Comparison of ENCODE assay signal across 8 mouse cellular contexts in the genomic region with DNA sequence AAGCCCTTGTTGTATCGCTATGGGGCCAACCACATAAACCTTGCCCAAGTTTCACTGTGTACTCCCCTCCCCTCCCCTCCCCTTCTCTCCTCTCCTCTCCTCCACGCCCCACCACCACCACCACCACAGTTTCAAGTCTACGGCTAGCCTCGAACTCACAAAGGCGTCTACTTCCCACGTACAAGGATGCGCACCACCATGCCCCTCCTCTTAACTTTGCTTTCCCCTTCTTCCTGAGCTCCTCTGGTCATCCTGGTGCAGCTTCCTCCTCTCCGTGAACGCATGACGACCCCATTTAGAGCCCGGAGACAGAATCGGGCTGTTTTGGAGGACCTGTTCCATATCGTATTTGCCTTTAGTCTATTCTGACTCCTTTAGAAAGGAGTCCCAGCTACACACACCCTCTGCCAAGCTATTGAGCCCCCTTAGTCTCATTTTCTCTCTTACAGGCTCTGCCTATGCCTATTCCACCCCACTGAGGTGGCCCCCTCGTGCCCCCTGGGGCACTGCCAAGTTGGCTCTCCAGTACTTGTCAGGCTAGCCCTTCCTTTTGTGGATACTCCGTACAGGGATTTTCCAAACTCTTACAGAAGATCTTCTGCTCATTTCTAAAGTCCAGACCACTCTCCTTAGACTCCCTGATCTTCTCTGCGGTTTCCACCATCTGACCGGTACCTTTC. TPM values are rescaled to one million over a fixed set of nuclear protein-coding genes. Genes with fewer than 3 reads are reported as not detected.
A peak's percentile ranks its signal among the peaks of the same experiment; 100 is the strongest.
DNase-seq lines count a peak whose midpoint lies in the region; ATAC-seq lines count a peak whose summit lies in the region.

No protein-coding gene starts in this region.

- no peak overlapping the region for H3K9ac ChIP-seq in heart, embryonic 11.5 days (ENCODE audit: low read depth, low read length)
- H3K9ac ChIP-seq in forebrain, embryonic 13.5 days, result no peak overlapping the region
- H3K9ac ChIP-seq in limb, embryonic 15.5 days, result no peak overlapping the region

- peak overlapping the region; percentile 46; the same call in 1 of the 2 replicates for H3K4me3 ChIP-seq in heart, embryonic 11.5 days (ENCODE audit: low read depth, low read length)
- peak overlapping the region; percentile 66 for H3K4me3 ChIP-seq in forebrain, embryonic 13.5 days
- H3K4me3 ChIP-seq in limb, embryonic 15.5 days, result peak overlapping the region; percentile 58; the same call in 1 of the 2 replicates

- intact Hi-C loops in heart, postnatal 25 days (cut with DNase I), result loop anchor here (10.0 kb wide), 2 partner anchors 313 to 347 kb away; a partner anchor contains a TSS

- ATAC-seq in heart, embryonic 11.5 days (replicated peaks; ENCODE audit: insufficient number of reproducible peaks, low FRiP score, low TSS enrichment), result no peak
- no peak for ATAC-seq in forebrain, embryonic 13.5 days
- ATAC-seq in limb, embryonic 15.5 days (ENCODE audit: insufficient number of reproducible peaks, low FRiP score, low TSS enrichment, low read depth), result no peak
- ATAC-seq in erythroblast, adult 5-6 weeks (replicated peaks; ENCODE audit: low FRiP score, poor library complexity, severe bottlenecking), result no peak

- 6% methylated on average over 17 of the region's 17 CpGs for WGBS in heart, embryonic 11.5 days (ENCODE audit: insufficient replicate concordance)
- WGBS in forebrain, embryonic 13.5 days, result 5% methylated on average over 17 of the region's 17 CpGs
- WGBS in limb, embryonic 15.5 days, result 13% methylated on average over 17 of the region's 17 CpGs

- H3K9me3 ChIP-seq in heart, embryonic 11.5 days (replicated peaks; ENCODE audit: control insufficient read depth, low read length), result no peaks in the 10 kb centered on the region
- no peaks in the 10 kb centered on the region for H3K9me3 ChIP-seq in forebrain, embryonic 13.5 days (replicated peaks)
- no peaks in the 10 kb centered on the region for H3K9me3 ChIP-seq in limb, embryonic 15.5 days

- H3K4me1 ChIP-seq in heart, embryonic 11.5 days (ENCODE audit: control insufficient read depth, insufficient read depth, low read length), result peaks cover 59% of the 10 kb centered on the region
- peaks cover 75% of the 10 kb centered on the region for H3K4me1 ChIP-seq in forebrain, embryonic 13.5 days
- peaks cover 74% of the 10 kb centered on the region for H3K4me1 ChIP-seq in limb, embryonic 15.5 days

- peak overlapping the region; percentile 93 for H3K4me2 ChIP-seq in heart, embryonic 11.5 days
- peak overlapping the region; percentile 81 for H3K4me2 ChIP-seq in forebrain, embryonic 13.5 days
- peak overlapping the region; percentile 85; the same call in 1 of the 2 replicates for H3K4me2 ChIP-seq in limb, embryonic 15.5 days

- H3K27me3 ChIP-seq in heart, embryonic 11.5 days (ENCODE audit: control insufficient read depth, insufficient read depth, low read length), result peaks cover 74% of the 10 kb centered on the region
- peaks cover 78% of the 10 kb centered on the region for H3K27me3 ChIP-seq in forebrain, embryonic 13.5 days
- peaks cover 62% of the 10 kb centered on the region for H3K27me3 ChIP-seq in limb, embryonic 15.5 days

- no peak for DNase-seq in heart, postnatal 25 days (ENCODE audit: low spot score)
- peak; percentile 51 for DNase-seq in CD4-positive helper T cell, adult 2 months (ENCODE audit: low read depth, low spot score)
- DNase-seq in urinary bladder, postnatal 25 days (ENCODE audit: low spot score), result no peak
- DNase-seq in layer of hippocampus, adult 9-11 months, result no peak

- no peaks in the 10 kb centered on the region; the same call in 1 of the 2 replicates for H3K36me3 ChIP-seq in heart, embryonic 11.5 days (ENCODE audit: control insufficient read depth, insufficient read depth, low read length)
- H3K36me3 ChIP-seq in forebrain, embryonic 13.5 days (ENCODE audit: poor library complexity, severe bottlenecking), result 0 out of 2 replicates have a peak, but pooled peaks cover under 1% of the 10 kb centered on the region
- peaks cover 4% of the 10 kb centered on the region; the same call in 1 of the 2 replicates for H3K36me3 ChIP-seq in limb, embryonic 15.5 days

- H3K27ac ChIP-seq in heart, embryonic 11.5 days (ENCODE audit: low read depth, low read length), result no peak overlapping the region
- H3K27ac ChIP-seq in forebrain, embryonic 13.5 days, result no peak overlapping the region
- H3K27ac ChIP-seq in limb, embryonic 15.5 days, result no peak overlapping the region

RNA-seq across cellular contexts. Expression of a gene that starts 2.0 kb away (rescaled TPM):
- polyA plus RNA-seq in heart, embryonic 11.5 days (2014; fragmentation: Nextera tagmentation; extraction: Ambion mirVana), result 2.5 and 3.0 TPM in 2 replicates
- 10 to 100 TPM; 15.3 to 19.2 TPM for total RNA-seq in heart, postnatal 25 days (2021)
- 1.2 and 1.5 TPM in 2 replicates for polyA plus RNA-seq in forebrain, embryonic 13.5 days (2015; fragmentation: Nextera tagmentation; extraction: Ambion mirVana)
- 17.2 and 21.2 TPM in 2 replicates for polyA plus RNA-seq in limb, embryonic 15.5 days (2015; fragmentation: Nextera tagmentation; extraction: Ambion mirVana)
- total RNA-seq in erythroblast, adult 5-6 weeks (2015; ENCODE audit: low replicate concordance), result not detected in 2 replicates
- total RNA-seq in erythroblast, adult 5-6 weeks (2017; ENCODE audit: low replicate concordance), result not detected in 2 replicates

RNA-seq across cellular contexts. Expression of a gene that starts 7.3 kb away (rescaled TPM):
- polyA plus RNA-seq in heart, embryonic 11.5 days (2014; fragmentation: Nextera tagmentation; extraction: Ambion mirVana), result 23.4 and 24.6 TPM in 2 replicates
- 1 to 10 TPM; 6.0 to 6.1 TPM for total RNA-seq in heart, postnatal 25 days (2021)
- 22.8 and 25.1 TPM in 2 replicates for polyA plus RNA-seq in forebrain, embryonic 13.5 days (2015; fragmentation: Nextera tagmentation; extraction: Ambion mirVana)
- polyA plus RNA-seq in limb, embryonic 15.5 days (2015; fragmentation: Nextera tagmentation; extraction: Ambion mirVana), result 22.5 and 23.3 TPM in 2 replicates
- total RNA-seq in erythroblast, adult 5-6 weeks (2015; ENCODE audit: low replicate concordance), result 1.9 and 6.7 TPM in 2 replicates
- 4.6 and 5.7 TPM in 2 replicates for total RNA-seq in erythroblast, adult 5-6 weeks (2017; ENCODE audit: low replicate concordance)

RNA-seq across cellular contexts. Expression of a gene that starts 19.7 kb away (rescaled TPM):
- 16.5 and 21.0 TPM in 2 replicates for polyA plus RNA-seq in heart, embryonic 11.5 days (2014; fragmentation: Nextera tagmentation; extraction: Ambion mirVana)
- 1 to 10 TPM; 7.4 to 9.0 TPM for total RNA-seq in heart, postnatal 25 days (2021)
- polyA plus RNA-seq in forebrain, embryonic 13.5 days (2015; fragmentation: Nextera tagmentation; extraction: Ambion mirVana), result 13.9 and 15.8 TPM in 2 replicates
- 21.1 and 23.3 TPM in 2 replicates for polyA plus RNA-seq in limb, embryonic 15.5 days (2015; fragmentation: Nextera tagmentation; extraction: Ambion mirVana)
- 0.58 and 4.2 TPM in 2 replicates for total RNA-seq in erythroblast, adult 5-6 weeks (2015; ENCODE audit: low replicate concordance)
- total RNA-seq in erythroblast, adult 5-6 weeks (2017; ENCODE audit: low replicate concordance), result 3.6 and 4.5 TPM in 2 replicates

RNA-seq across cellular contexts. Expression of a gene that starts 22.3 kb away (rescaled TPM):
- polyA plus RNA-seq in heart, embryonic 11.5 days (2014; fragmentation: Nextera tagmentation; extraction: Ambion mirVana), result 12.7 and 16.8 TPM in 2 replicates
- 1 to 10 TPM; 9.7 to 9.8 TPM for total RNA-seq in heart, postnatal 25 days (2021)
- 2.2 and 2.6 TPM in 2 replicates for polyA plus RNA-seq in forebrain, embryonic 13.5 days (2015; fragmentation: Nextera tagmentation; extraction: Ambion mirVana)
- 4.9 and 5.8 TPM in 2 replicates for polyA plus RNA-seq in limb, embryonic 15.5 days (2015; fragmentation: Nextera tagmentation; extraction: Ambion mirVana)
- not detected in 2 replicates for total RNA-seq in erythroblast, adult 5-6 weeks (2015; ENCODE audit: low replicate concordance)
- not detected in 2 replicates for total RNA-seq in erythroblast, adult 5-6 weeks (2017; ENCODE audit: low replicate concordance)
